Mouse (Mus musculus) neural tube, embryonic 11.5 days (tissue): Measurements from ENCODE around the gene Tmem87b. TPM values are rescaled to one million over a fixed set of nuclear protein-coding genes. Genes with fewer than 3 reads are reported as not detected.

Experiments used
- ATAC-seq: fragments of 200-750 bp; cut with Nextera tagmentation; 2 replicates; pipeline ENCODE4 v1.8.0; 2017; ENCODE audit warnings: moderate number of reproducible peaks, mild to moderate bottlenecking, moderate TSS enrichment, moderate library complexity; ENCODE audit not compliant: insufficient read depth, low FRiP score, low TSS enrichment
- DNase-seq: peaks from one replicate; pipeline ENCODE4 v3.0.0-alpha.2; 2015; ENCODE audit warnings: low spot score
- H3K27ac ChIP-seq: fragments of 300-500 bp; sonication (generic); 2 replicates; pipeline ENCODE4 v1.5.1; 2014; ENCODE audit warnings: low read depth, mild to moderate bottlenecking, low read length
- H3K27me3 ChIP-seq: fragments of 300-500 bp; sonication (generic); 2 replicates; pipeline ENCODE4 v1.6.1; 2014; ENCODE audit warnings: mild to moderate bottlenecking, low read length, mixed read lengths; ENCODE audit not compliant: control insufficient read depth, insufficient read depth
- H3K36me3 ChIP-seq: fragments of 300-500 bp; sonication (generic); 2 replicates; pipeline ENCODE4 v1.6.1; 2014; ENCODE audit warnings: mild to moderate bottlenecking, low read length, moderate library complexity, mixed read lengths; ENCODE audit not compliant: control insufficient read depth, insufficient read depth
- H3K4me1 ChIP-seq: fragments of 300-500 bp; sonication (generic); 2 replicates; pipeline ENCODE4 v1.6.1; 2014; ENCODE audit warnings: low read length, mixed read lengths; ENCODE audit not compliant: control insufficient read depth, insufficient read depth
- H3K4me2 ChIP-seq: fragments of 300-500 bp; sonication (generic); 2 replicates; pipeline ENCODE4 v1.6.1; 2014; ENCODE audit warnings: low read depth, mild to moderate bottlenecking, moderate library complexity
- H3K4me3 ChIP-seq: fragments of 300-500 bp; sonication (generic); 2 replicates; pipeline ENCODE4 v1.5.1; 2014; ENCODE audit warnings: low read depth, low read length
- H3K9ac ChIP-seq: fragments of 300-500 bp; sonication (generic); 2 replicates; pipeline ENCODE4 v1.6.1; 2014; ENCODE audit warnings: mild to moderate bottlenecking, low read length
- H3K9me3 ChIP-seq: fragments of 300-500 bp; sonication (generic); 2 replicates; pipeline ENCODE4 v1.6.1; 2016; ENCODE audit warnings: low read length; ENCODE audit not compliant: control insufficient read depth
- WGBS: fragments of 180-500 bp; shearing (Covaris S2); extraction: QIAGEN DNeasy Blood & Tissue Kit; methylation state at CpG from one replicate; pipeline ENCODE4 v1.1.7; 2014; 5-methylcytosine and 5-hydroxymethylcytosine counted together
- polyA plus RNA-seq: library from polyadenylated mRNA; unstranded; fragments of >200 nt; fragmentation: Nextera tagmentation; extraction: Ambion mirVana; gene quantifications from 2 replicates; pipeline ENCODE4 v1.2.1, GENCODE M21; 2014

Gene Tmem87b
- polyA plus RNA-seq, 1 experiment from 2014 or later = 25.7 TPM

DNA sequence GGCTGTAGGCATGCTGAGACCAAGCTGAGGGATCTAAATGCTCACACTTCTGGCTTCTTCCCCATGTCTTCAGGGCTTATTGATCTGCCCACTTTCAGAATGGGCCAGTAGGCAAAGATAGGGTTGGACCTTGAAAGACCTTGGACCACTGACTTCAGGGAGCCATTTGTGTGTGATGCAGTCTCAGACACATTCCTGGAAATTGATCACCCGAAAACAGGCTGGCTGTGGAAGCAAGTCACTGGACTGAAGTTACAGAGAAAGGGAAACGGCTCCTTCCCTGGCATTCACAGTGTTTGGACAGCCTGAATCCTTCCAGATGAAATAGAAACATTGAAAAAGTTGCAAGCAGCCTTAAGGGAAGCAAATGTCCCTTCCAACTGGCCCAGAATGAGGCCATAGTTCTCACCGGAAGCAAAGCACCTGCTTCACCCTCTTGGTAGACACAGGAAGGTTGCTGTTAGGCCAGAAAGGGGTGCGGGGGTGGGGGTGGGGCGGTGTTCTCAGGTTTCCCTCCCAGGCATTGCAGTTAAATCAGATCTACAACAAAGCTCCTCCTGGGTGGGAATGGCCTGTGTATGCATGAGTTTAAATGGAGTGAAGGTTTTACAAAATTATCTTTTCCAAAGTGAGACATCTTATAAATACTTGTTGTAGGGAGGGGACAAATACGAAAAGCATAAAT, 70.1 kb downstream of the Tmem87b start:
- peaks cover 3% of the 10 kb centered on the region; the same call in 1 of the 2 replicates for H3K4me1 ChIP-seq
- no peak overlapping the region for H3K4me2 ChIP-seq
- no peaks in the 10 kb centered on the region for H3K9me3 ChIP-seq
- WGBS = 63% methylated on average over 6 of the region's 6 CpGs
- no peak overlapping the region for H3K4me3 ChIP-seq
- ATAC-seq = no peak
- H3K27me3 ChIP-seq = no peaks in the 10 kb centered on the region
- no peak for DNase-seq
- H3K36me3 ChIP-seq = no peaks in the 10 kb centered on the region
- H3K27ac ChIP-seq = no peak overlapping the region
- no peak overlapping the region for H3K9ac ChIP-seq

DNA sequence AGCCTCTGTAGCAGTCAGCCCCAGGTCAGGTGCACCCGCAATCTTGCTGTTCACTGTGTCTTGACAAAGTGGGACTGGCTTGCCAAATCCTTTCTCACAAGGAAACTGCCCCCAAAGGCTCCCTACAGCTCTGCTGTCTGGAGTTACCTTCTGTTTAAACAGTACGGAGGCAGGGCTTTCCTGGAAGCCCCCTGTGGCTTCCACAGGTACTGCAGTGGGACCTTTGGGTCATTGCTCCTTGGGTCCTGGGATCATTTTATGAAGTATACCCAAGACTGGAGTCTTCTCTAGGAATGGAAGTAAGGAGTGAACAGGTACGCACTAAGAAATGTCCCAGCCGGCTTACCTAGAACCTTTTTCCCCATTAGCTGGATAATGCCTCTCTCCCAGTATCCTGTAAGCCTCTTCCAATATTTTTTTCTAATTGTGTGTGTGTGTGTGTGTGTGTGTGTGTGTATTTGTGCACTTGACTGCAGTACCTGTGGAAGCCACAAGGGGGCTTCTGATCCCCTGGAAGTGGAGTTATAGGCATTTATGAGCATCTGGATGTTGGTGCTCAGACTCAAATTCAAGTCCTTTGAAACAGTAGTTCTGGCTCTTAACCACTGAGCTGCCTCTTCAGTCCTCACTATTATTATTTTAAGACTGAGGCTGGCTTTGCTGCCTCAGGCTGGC, 72.9 kb downstream of the Tmem87b start:
- whole genome bisulfite sequencing = 91% methylated on average over 4 of the region's 4 CpGs
- H3K9ac ChIP-seq = no peak overlapping the region
- H3K9me3 ChIP-seq = no peaks in the 10 kb centered on the region
- H3K4me3 ChIP-seq = no peak overlapping the region
- no peaks in the 10 kb centered on the region for H3K36me3 ChIP-seq
- DNase-seq = no peak
- no peak overlapping the region for H3K27ac ChIP-seq
- no peaks in the 10 kb centered on the region for H3K27me3 ChIP-seq
- ATAC-seq = no peak
- no peak overlapping the region for H3K4me2 ChIP-seq
- peaks cover 3% of the 10 kb centered on the region; the same call in 1 of the 2 replicates for H3K4me1 ChIP-seq

DNA sequence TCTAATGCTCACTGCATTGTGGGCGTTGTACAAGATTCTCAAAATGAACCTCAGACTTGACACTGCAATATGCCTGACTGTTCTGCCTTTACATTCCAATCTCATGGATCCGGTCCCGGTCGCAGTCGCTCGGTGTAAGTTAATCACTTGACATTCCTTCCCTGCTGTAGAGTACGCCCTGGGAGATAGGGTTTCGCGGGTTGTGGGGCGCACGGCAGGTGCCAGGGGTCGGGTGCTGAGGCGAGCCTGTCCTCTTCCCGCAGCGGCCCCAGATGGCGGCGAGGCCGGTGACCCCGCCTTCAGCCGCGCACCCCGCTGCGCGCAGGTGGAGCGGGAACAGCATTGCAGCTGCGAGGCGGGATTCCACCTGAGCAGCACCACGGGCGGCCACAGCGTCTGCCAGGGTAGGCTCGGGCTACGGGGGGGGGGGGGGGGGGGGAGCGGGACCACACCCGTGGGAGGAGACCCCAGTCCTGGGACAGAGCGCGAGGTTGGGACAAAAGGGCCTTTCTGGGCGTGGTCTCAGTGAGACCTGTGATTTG, 74.3 kb downstream of the Tmem87b start:
- Histone ChIP-seq H3K27me3 (no peaks in the 10 kb centered on the region), H3K9me3 (no peaks in the 10 kb centered on the region), H3K4me3 (peak overlapping the region; percentile 21; the same call in 1 of the 2 replicates), H3K4me1 (peaks cover 3% of the 10 kb centered on the region; the same call in 1 of the 2 replicates), H3K9ac (no peak overlapping the region), H3K4me2 (peak overlapping the region; percentile 58), H3K27ac (no peak overlapping the region), H3K36me3 (no peaks in the 10 kb centered on the region)
- ATAC-seq (no peak), DNase-seq (peak; percentile 23)
- WGBS = 3% methylated on average over 33 of the region's 37 CpGs

DNA sequence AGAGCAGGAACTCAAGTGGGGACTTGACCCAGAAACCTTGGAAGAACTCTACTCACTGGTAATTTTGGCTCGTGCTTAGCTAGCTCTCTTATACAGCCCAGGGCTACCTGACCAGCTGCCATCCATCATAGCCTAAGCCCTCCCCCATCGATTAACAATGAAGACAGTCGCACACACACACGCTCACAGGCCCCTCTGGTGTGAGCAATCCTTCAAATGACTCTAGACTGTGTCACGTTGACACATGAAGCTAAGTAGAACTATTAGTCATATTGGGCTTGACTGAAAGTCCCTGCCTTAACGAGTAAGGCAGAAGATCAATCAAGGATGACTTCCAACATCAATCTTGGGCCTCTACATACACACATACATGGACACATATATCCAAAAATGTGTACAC, 84.9 kb downstream of the Tmem87b start:
- no peak for DNase-seq
- no peak overlapping the region for H3K9ac ChIP-seq
- H3K4me1 ChIP-seq = no peaks in the 10 kb centered on the region
- no peak for ATAC-seq
- H3K4me2 ChIP-seq = no peak overlapping the region
- H3K9me3 ChIP-seq = no peaks in the 10 kb centered on the region
- H3K27ac ChIP-seq = no peak overlapping the region
- H3K36me3 ChIP-seq = no peaks in the 10 kb centered on the region
- no peak overlapping the region for H3K4me3 ChIP-seq
- 83% methylated on average over 6 of the region's 6 CpGs for WGBS
- no peaks in the 10 kb centered on the region for H3K27me3 ChIP-seq

DNA sequence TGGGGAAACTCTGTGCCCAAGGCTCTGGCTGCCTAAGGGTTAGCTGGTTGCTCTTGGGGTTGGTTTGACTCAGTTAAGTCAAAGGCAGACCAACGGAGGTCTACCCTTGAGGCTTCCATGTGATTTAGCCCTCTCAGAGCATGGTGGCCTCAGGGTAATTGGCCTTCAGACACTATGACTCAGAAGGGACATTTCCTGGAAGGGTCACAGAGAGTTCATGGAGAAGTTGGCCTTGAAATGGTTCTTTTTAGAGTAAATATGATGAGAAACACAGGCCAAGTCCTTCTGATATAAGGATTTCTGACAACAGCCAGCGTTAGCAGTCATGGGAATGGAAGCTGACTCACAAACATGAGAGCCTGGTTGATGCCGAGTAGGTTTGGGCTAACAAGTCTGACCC, 85.7 kb downstream of the Tmem87b start:
- Histone ChIP-seq H3K27ac (no peak overlapping the region), H3K36me3 (no peaks in the 10 kb centered on the region), H3K27me3 (no peaks in the 10 kb centered on the region), H3K9me3 (no peaks in the 10 kb centered on the region), H3K9ac (no peak overlapping the region), H3K4me2 (no peak overlapping the region), H3K4me3 (no peak overlapping the region), H3K4me1 (no peaks in the 10 kb centered on the region)
- WGBS = 86% methylated on average over 3 of the region's 3 CpGs
- no peak for ATAC-seq
- DNase-seq = no peak

Other genes with a start within 250 kb of the Tmem87b start
- not detected in 2 replicates for gene Spdye4c, start 226.9 kb upstream of the Tmem87b start, polyA plus RNA-seq
- gene Anapc1, start 130.7 kb upstream of the Tmem87b start, polyA plus RNA-seq = 94.1 and 98.8 TPM in 2 replicates
- gene Mertk, start 119.2 kb upstream of the Tmem87b start, polyA plus RNA-seq = 4.0 and 5.0 TPM in 2 replicates
- gene Fbln7, start 44.9 kb downstream of the Tmem87b start, polyA plus RNA-seq = 1.9 and 2.0 TPM in 2 replicates
- 9.1 and 9.9 TPM in 2 replicates for gene Zc3h8, start 126.0 kb downstream of the Tmem87b start, polyA plus RNA-seq
- 1.5 and 1.6 TPM in 2 replicates for gene Zc3h6, start 149.3 kb downstream of the Tmem87b start, polyA plus RNA-seq
- 15.8 and 17.9 TPM in 2 replicates for gene Gm10762, start 149.6 kb downstream of the Tmem87b start, polyA plus RNA-seq
- gene Vinac1, start 230.1 kb downstream of the Tmem87b start, polyA plus RNA-seq = 0.19 and 0.24 TPM in 2 replicates
- 19.6 and 21.3 TPM in 2 replicates for gene Ttl, start 247.8 kb downstream of the Tmem87b start, polyA plus RNA-seq